Mouse (Mus musculus) thymus, adult 2 months (tissue): ENCODE measurements around the gene Ric8b.

Source experiments
- CTCF ChIP-seq: fragments of 200-500 bp; IDR thresholded peaks from 2 replicates; pipeline ENCODE4 v1.5.1; 2012; ENCODE audit warnings: mild to moderate bottlenecking, control low read depth, low read length, moderate library complexity, borderline replicate concordance; ENCODE audit not compliant: control insufficient read depth, poor library complexity, insufficient read depth; ENCODE audit errors: extremely low read depth
- POLR2A ChIP-seq: fragments of 200-500 bp; IDR thresholded peaks from 2 replicates; pipeline ENCODE4 v1.6.1; 2012; ENCODE audit warnings: mild to moderate bottlenecking, low read length, control low read depth, moderate library complexity; ENCODE audit not compliant: control insufficient read depth, poor library complexity, insufficient read depth; ENCODE audit errors: extremely low read depth

GRCm38 (mm10) chr10:85054876-85055275 lies 137.5 kb downstream of the Ric8b start:
- TF ChIP-seq POLR2A (no peak), CTCF (no peak)
